Mouse (Mus musculus) MEL (cell line): Measurements from ENCODE around the gene Stard3nl. TPM values are rescaled to one million over a fixed set of nuclear protein-coding genes. Genes with fewer than 3 reads are reported as not detected.

ENCODE experiments used
- DNase-seq: peaks from one replicate; pipeline ENCODE4 v3.0.0; 2011; ENCODE audit warnings: low read depth, low spot score
- H3K27ac ChIP-seq: 2 replicates; pipeline ENCODE4 v1.5.1; 2012; ENCODE audit warnings: low read depth, mild to moderate bottlenecking, control low read depth, low read length, moderate library complexity; ENCODE audit not compliant: control insufficient read depth
- H3K27me3 ChIP-seq, 2 experiments: fragments of 150-350 bp in 1 of 2; sonication (generic) in 1 of 2; 2 replicates each; pipeline ENCODE4 v1.6.1; 2012; ENCODE audit warnings: low read length in 2 of 2, mild to moderate bottlenecking in 2 of 2, improper control_type of control experiment in 1 of 2, moderate library complexity in 1 of 2; ENCODE audit not compliant: insufficient read depth in 2 of 2, control insufficient read depth in 1 of 2
- H3K36me3 ChIP-seq, 2 experiments: 2 replicates each; pipeline ENCODE4 v1.6.1; 2012 to 2014; ENCODE audit warnings: low read length in 2 of 2, improper control_type of control experiment in 1 of 2, inconsistent platforms in 1 of 2, mild to moderate bottlenecking in 1 of 2; ENCODE audit not compliant: insufficient read depth in 2 of 2, control insufficient read depth in 1 of 2
- H3K4me1 ChIP-seq, 2 experiments: fragments of 150-350 bp in 1 of 2; sonication (generic) in 1 of 2; 2 replicates each; pipeline ENCODE4 v1.6.1; 2012; ENCODE audit warnings: low read length in 2 of 2, improper control_type of control experiment in 1 of 2, mild to moderate bottlenecking in 1 of 2; ENCODE audit not compliant: insufficient read depth in 2 of 2, control insufficient read depth in 1 of 2
- H3K4me3 ChIP-seq, 2 experiments: fragments of 150-350 bp in 1 of 2; sonication (generic) in 1 of 2; 2 replicates each; pipeline ENCODE4 v1.5.1; 2012; ENCODE audit warnings: low read depth in 2 of 2, low read length in 2 of 2, mild to moderate bottlenecking in 2 of 2, moderate library complexity in 2 of 2, control low read depth in 1 of 2, improper control_type of control experiment in 1 of 2; ENCODE audit not compliant: control insufficient read depth in 1 of 2, insufficient read depth in 1 of 2
- H3K79me2 ChIP-seq: 2 replicates; pipeline ENCODE4 v1.6.1; 2012; ENCODE audit warnings: mild to moderate bottlenecking, low read length, moderate library complexity; ENCODE audit not compliant: control insufficient read depth, poor library complexity, insufficient read depth
- H3K9ac ChIP-seq: 2 replicates; pipeline ENCODE4 v1.6.1; 2012; ENCODE audit warnings: low read depth, mild to moderate bottlenecking, control low read depth, low read length, moderate library complexity; ENCODE audit not compliant: control insufficient read depth, poor library complexity, severe bottlenecking
- H3K9me3 ChIP-seq: fragments of 150-350 bp; sonication (generic); replicated peaks from 2 replicates; pipeline ENCODE4 v1.6.1; 2012; ENCODE audit warnings: mild to moderate bottlenecking, low read length, improper control_type of control experiment, moderate library complexity; ENCODE audit not compliant: insufficient read depth
- CHD1 ChIP-seq: IDR thresholded peaks from 2 replicates; pipeline ENCODE4 v1.6.1; 2012; ENCODE audit warnings: low read depth, mild to moderate bottlenecking, inconsistent platforms, low read length, improper control_type of control experiment
- CTCF ChIP-seq, 3 experiments: IDR thresholded peaks in 2 of 3; conservative IDR thresholded peaks in 1 of 3; 2 replicates each; pipeline ENCODE4 v1.5.1; 2011 to 2012; ENCODE audit warnings: low read length in 3 of 3, low read depth in 2 of 3, mild to moderate bottlenecking in 2 of 3, improper control_type of control experiment in 1 of 3, inconsistent platforms in 1 of 3, mixed read lengths in 1 of 3, moderate library complexity in 1 of 3; ENCODE audit not compliant: control insufficient read depth in 1 of 3, insufficient read depth in 1 of 3, poor library complexity in 1 of 3, severe bottlenecking in 1 of 3
- EP300 ChIP-seq, 2 experiments: IDR thresholded peaks; 2 replicates each; pipeline ENCODE4 v1.6.1; 2011; ENCODE audit warnings: improper control_type of control experiment in 2 of 2, low read length in 2 of 2, low read depth in 1 of 2, mild to moderate bottlenecking in 1 of 2
- GABPA ChIP-seq: IDR thresholded peaks from 2 replicates; pipeline ENCODE4 v1.6.1; 2012; ENCODE audit warnings: low read depth, mild to moderate bottlenecking, inconsistent platforms, low read length, improper control_type of control experiment, moderate library complexity
- GATA1 ChIP-seq: IDR thresholded peaks from 2 replicates; pipeline ENCODE4 v1.6.1; 2011; ENCODE audit warnings: low read depth, low read length, improper control_type of control experiment
- JUND ChIP-seq: IDR thresholded peaks from 2 replicates; pipeline ENCODE4 v1.6.1; 2011; ENCODE audit warnings: low read depth, mild to moderate bottlenecking, improper control_type of control experiment, low read length
- KAT2A ChIP-seq: conservative IDR thresholded peaks from 2 replicates; pipeline ENCODE4 v1.6.1; 2012; ENCODE audit warnings: low read depth, low read length, improper control_type of control experiment, inconsistent platforms
- MAZ ChIP-seq: IDR thresholded peaks from 2 replicates; pipeline ENCODE4 v1.6.1; 2012; ENCODE audit warnings: low read depth, mild to moderate bottlenecking, inconsistent platforms, low read length, improper control_type of control experiment
- MEF2A ChIP-seq: IDR thresholded peaks from 2 replicates; pipeline ENCODE4 v1.6.1; 2014; ENCODE audit warnings: low read depth, mild to moderate bottlenecking, inconsistent platforms, low read length, improper control_type of control experiment; ENCODE audit not compliant: poor library complexity, insufficient replicate concordance, severe bottlenecking; ENCODE audit errors: extremely low read depth
- MXI1 ChIP-seq: IDR thresholded peaks from 2 replicates; pipeline ENCODE4 v1.6.1; 2011; ENCODE audit warnings: mild to moderate bottlenecking, low read depth, low read length, improper control_type of control experiment
- MYC ChIP-seq: IDR thresholded peaks from 2 replicates; pipeline ENCODE4 v1.6.1; 2011; ENCODE audit warnings: low read depth, mild to moderate bottlenecking, low read length, improper control_type of control experiment, moderate library complexity
- POLR2AphosphoS2 ChIP-seq: IDR thresholded peaks from 2 replicates; pipeline ENCODE4 v1.6.1; 2011; ENCODE audit warnings: low read length, improper control_type of control experiment
- POLR2AphosphoS5 ChIP-seq: IDR thresholded peaks from 2 replicates; pipeline ENCODE4 v1.6.1; 2012; ENCODE audit warnings: low read depth, borderline replicate concordance, mild to moderate bottlenecking, inconsistent platforms, low read length, moderate library complexity, mixed read lengths
- RAD21 ChIP-seq: IDR thresholded peaks from 2 replicates; pipeline ENCODE4 v1.6.1; 2011; ENCODE audit warnings: mild to moderate bottlenecking, low read depth, low read length, improper control_type of control experiment
- RCOR1 ChIP-seq: IDR thresholded peaks from 2 replicates; pipeline ENCODE4 v1.6.1; 2012; ENCODE audit warnings: low read depth, mild to moderate bottlenecking, inconsistent platforms, low read length, improper control_type of control experiment
- SIN3A ChIP-seq: IDR thresholded peaks from 2 replicates; pipeline ENCODE4 v1.6.1; 2012; ENCODE audit warnings: low read length, improper control_type of control experiment, inconsistent platforms
- TAL1 ChIP-seq: IDR thresholded peaks from 2 replicates; pipeline ENCODE4 v1.6.1; 2012; ENCODE audit warnings: mild to moderate bottlenecking, inconsistent platforms, low read length, moderate library complexity, mixed read lengths
- TBP ChIP-seq: IDR thresholded peaks from 2 replicates; pipeline ENCODE4 v1.8.0; 2011; ENCODE audit warnings: low read depth, low read length, improper control_type of control experiment
- TCF12 ChIP-seq: IDR thresholded peaks from 2 replicates; pipeline ENCODE4 v1.6.1; 2014; ENCODE audit warnings: low read depth, mild to moderate bottlenecking, inconsistent platforms, low read length, improper control_type of control experiment, moderate library complexity
- USF1 ChIP-seq: IDR thresholded peaks from 2 replicates; pipeline ENCODE4 v1.6.1; 2014; ENCODE audit warnings: low read depth, mild to moderate bottlenecking, inconsistent platforms, low read length, improper control_type of control experiment, moderate library complexity
- USF2 ChIP-seq, 2 experiments: IDR thresholded peaks; 2 replicates each; pipeline ENCODE4 v1.6.1; 2011 to 2012; ENCODE audit warnings: improper control_type of control experiment in 2 of 2, low read length in 2 of 2, borderline replicate concordance in 1 of 2, inconsistent platforms in 1 of 2, low read depth in 1 of 2, mild to moderate bottlenecking in 1 of 2; ENCODE audit not compliant: insufficient read depth in 1 of 2
- ZKSCAN1 ChIP-seq: IDR thresholded peaks from 2 replicates; pipeline ENCODE4 v1.6.1; 2012; ENCODE audit warnings: low read depth, mild to moderate bottlenecking, inconsistent platforms, low read length, improper control_type of control experiment, moderate library complexity
- ZMIZ1 ChIP-seq: IDR thresholded peaks from 2 replicates; pipeline ENCODE4 v1.6.1; 2012; ENCODE audit warnings: low read depth, mild to moderate bottlenecking, inconsistent platforms, low read length, improper control_type of control experiment, moderate library complexity
- ZNF384 ChIP-seq: IDR thresholded peaks from 2 replicates; pipeline ENCODE4 v1.6.1; 2012; ENCODE audit warnings: low read depth, mild to moderate bottlenecking, inconsistent platforms, low read length, improper control_type of control experiment
- polyA plus RNA-seq, 2 experiments: library from polyadenylated mRNA; stranded (reverse) in 1 of 2; unstranded in 1 of 2; fragments of >175 nt in 1 of 2; fragments of >200 nt in 1 of 2; gene quantifications; 2 replicates each; pipeline versions ENCODE4 v1.2.1 to v1.2.4; 2012; ENCODE audit warnings: low replicate concordance in 2 of 2, low read depth in 1 of 2; ENCODE audit not compliant: insufficient read length in 2 of 2, insufficient read depth in 1 of 2, missing spikeins in 1 of 2
- total RNA-seq: library from RNA; depleted of rRNA; stranded (reverse); fragments of 300-350 nt; gene quantifications from 2 replicates; pipeline ENCODE4 v1.2.3, GENCODE M21; 2012

Gene Stard3nl
- total and polyA plus RNA-seq, 3 experiments = 16.1 to 22.9 TPM; not detected in 1

GRCm38 (mm10) chr13:19407953-19408352 lies 12.4 kb upstream of the Stard3nl start:
- Histone ChIP-seq H3K27me3 (no peaks in the 10 kb centered on the region), H3K36me3 (no peaks in the 10 kb centered on the region), H3K4me1 (no peaks in the 10 kb centered on the region), H3K9me3 (no peaks in the 10 kb centered on the region), H3K4me3 (no peak overlapping the region), H3K79me2 (no peaks in the 10 kb centered on the region), H3K27ac (no peak overlapping the region), H3K9ac (no peak overlapping the region)
- no peak for DNase-seq
- no peak for TF ChIP-seq RAD21
- no peak for TF ChIP-seq TAL1
- no peak for TF ChIP-seq GATA1
- TF ChIP-seq MAZ = no peak
- no peak for TF ChIP-seq CHD1
- TF ChIP-seq CTCF (IDR thresholded peaks at IDR 0.05 in 2 of 3, conservative IDR thresholded peaks at IDR 0.05 in 1 of 3; ENCODE audit: control insufficient read depth in 1 of 3, insufficient read depth in 1 of 3, low read depth in 2 of 3, low read length in 3 of 3, poor library complexity in 1 of 3, severe bottlenecking in 1 of 3) = no peak
- no peak for TF ChIP-seq GABPA
- TF ChIP-seq POLR2AphosphoS5 = no peak
- no peak for TF ChIP-seq ZNF384
- no peak for TF ChIP-seq RCOR1
- no peak for TF ChIP-seq USF2 (IDR thresholded peaks at IDR 0.05; ENCODE audit: borderline replicate concordance in 1 of 2, insufficient read depth in 1 of 2, low read depth in 1 of 2, low read length in 2 of 2)
- TF ChIP-seq MEF2A = no peak
- TF ChIP-seq KAT2A = no peak
- no peak for TF ChIP-seq POLR2AphosphoS2
- no peak for TF ChIP-seq MYC

DNA sequence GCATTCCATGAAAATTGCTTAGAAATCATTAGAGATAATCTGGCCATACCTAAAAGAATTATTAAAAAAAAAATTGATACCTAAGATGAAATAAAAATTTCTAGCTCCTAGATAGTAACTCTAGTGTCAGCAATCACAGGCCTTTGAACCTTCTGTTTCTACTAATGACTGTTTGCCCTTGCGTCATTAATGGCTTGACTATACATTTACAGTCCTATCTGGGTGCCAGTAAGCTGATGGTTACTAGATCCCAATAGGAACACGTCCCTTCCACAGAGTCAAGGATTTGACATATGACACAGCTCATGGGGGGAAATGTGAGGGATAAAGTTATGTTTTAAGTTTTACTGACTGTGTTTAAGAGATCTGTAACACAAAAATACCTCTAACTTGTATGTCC lies 9.0 kb upstream of the Stard3nl start:
- Histone ChIP-seq H3K9me3 (no peaks in the 10 kb centered on the region), H3K27me3 (no peaks in the 10 kb centered on the region), H3K4me3 (no peak overlapping the region), H3K36me3 (no peaks in the 10 kb centered on the region), H3K4me1 (no peaks in the 10 kb centered on the region), H3K79me2 (no peaks in the 10 kb centered on the region), H3K27ac (no peak overlapping the region), H3K9ac (no peak overlapping the region)
- DNase-seq = no peak
- no peak for TF ChIP-seq USF1
- TF ChIP-seq EP300 (IDR thresholded peaks at IDR 0.05; ENCODE audit: low read depth in 1 of 2, low read length in 2 of 2) = no peak
- no peak for TF ChIP-seq CTCF (IDR thresholded peaks at IDR 0.05 in 2 of 3, conservative IDR thresholded peaks at IDR 0.05 in 1 of 3; ENCODE audit: control insufficient read depth in 1 of 3, insufficient read depth in 1 of 3, low read depth in 2 of 3, low read length in 3 of 3, poor library complexity in 1 of 3, severe bottlenecking in 1 of 3)
- no peak for TF ChIP-seq JUND
- no peak for TF ChIP-seq ZMIZ1
- no peak for TF ChIP-seq TCF12
- no peak for TF ChIP-seq SIN3A
- TF ChIP-seq TBP = no peak
- TF ChIP-seq ZKSCAN1 = no peak
- TF ChIP-seq MXI1 = no peak
